8 mouse cellular contexts compared by ENCODE assay signal in genomic region chr16:10088461-10089353, GRCm38 (mm10).
DNase-seq lines count a peak whose midpoint lies in the region; ATAC-seq and TF ChIP-seq lines count a peak whose summit lies in the region.

No protein-coding gene starts in this region.

- H3K27ac ChIP-seq in heart, adult 2 months: no peak overlapping the region
- H3K27ac ChIP-seq in heart, embryonic 11.5 days (ENCODE audit: low read depth, low read length): no peak overlapping the region

- H3K9me3 ChIP-seq in heart, embryonic 11.5 days (replicated peaks; ENCODE audit: control insufficient read depth, low read length): no peaks in the 10 kb centered on the region
- H3K9me3 ChIP-seq in E14TG2a.4 (ENCODE audit: low read length): no peaks in the 10 kb centered on the region

- no peaks in the 10 kb centered on the region for H3K79me2 ChIP-seq in heart, adult 2 months (replicated peaks; ENCODE audit: control insufficient read depth, insufficient read depth, low read length)

- DNase-seq in heart, adult 2 months: no peak
- peak; percentile 22 for DNase-seq in cerebellum, adult 8-10 months
- peak; percentile 4 to 9 for DNase-seq in heart, postnatal 36 days
- DNase-seq in left cerebral cortex, postnatal 25 days (ENCODE audit: low spot score in 2 of 2): peak; percentile 55 to 63
- peak; percentile 22 for DNase-seq in right cerebral cortex, postnatal 4 days

- H3K36me3 ChIP-seq in heart, adult 2 months (ENCODE audit: control insufficient read depth, insufficient read depth, low read length): no peaks in the 10 kb centered on the region
- no peaks in the 10 kb centered on the region for H3K36me3 ChIP-seq in heart, embryonic 11.5 days (ENCODE audit: control insufficient read depth, insufficient read depth, low read length)
- no peaks in the 10 kb centered on the region for H3K36me3 ChIP-seq in E14TG2a.4 (ENCODE audit: insufficient read depth, low read length)

- H3K4me2 ChIP-seq in heart, embryonic 11.5 days: no peak overlapping the region

- no peak overlapping the region for H3K9ac ChIP-seq in heart, adult 2 months (ENCODE audit: low read depth, low read length)
- H3K9ac ChIP-seq in heart, embryonic 11.5 days (ENCODE audit: low read depth, low read length): no peak overlapping the region

- TF ChIP-seq EP300 in heart, adult 2 months (IDR thresholded peaks at IDR 0.05; ENCODE audit: insufficient read depth, low read depth, low read length): no peak

- no peak overlapping the region for H3K4me3 ChIP-seq in heart, adult 2 months
- no peak overlapping the region for H3K4me3 ChIP-seq in heart, embryonic 11.5 days (ENCODE audit: low read depth, low read length)
- H3K4me3 ChIP-seq in E14TG2a.4 (replicated peaks; ENCODE audit: low read length): no peak overlapping the region

- no peak for ATAC-seq in heart, embryonic 11.5 days (replicated peaks; ENCODE audit: insufficient number of reproducible peaks, low FRiP score, low TSS enrichment)
- no peak for ATAC-seq in granulocyte monocyte progenitor cell, adult 5-6 weeks (replicated peaks; ENCODE audit: poor library complexity, severe bottlenecking)

- H3K4me1 ChIP-seq in heart, adult 2 months (ENCODE audit: control insufficient read depth, insufficient read depth, low read length): no peaks in the 10 kb centered on the region
- H3K4me1 ChIP-seq in heart, embryonic 11.5 days (ENCODE audit: control insufficient read depth, insufficient read depth, low read length): no peaks in the 10 kb centered on the region
- peaks cover 5% of the 10 kb centered on the region; the same call in 1 of the 2 replicates for H3K4me1 ChIP-seq in E14TG2a.4 (replicated peaks; ENCODE audit: low read depth, low read length)

- 52% methylated on average over 18 of the region's 18 CpGs for WGBS in heart, adult 2 months
- 49% methylated on average over 18 of the region's 18 CpGs for WGBS in heart, embryonic 11.5 days (ENCODE audit: insufficient replicate concordance)

- peak; percentile 70 for TF ChIP-seq CTCF in heart, adult 2 months (IDR thresholded peaks at IDR 0.05)
- TF ChIP-seq CTCF in E14TG2a.4 (conservative IDR thresholded peaks at IDR 0.05; ENCODE audit: low read length): peak; percentile 65

- TF ChIP-seq POLR2A in heart, adult 2 months (IDR thresholded peaks at IDR 0.05; ENCODE audit: insufficient read depth, low read depth, low read length): no peak

- H3K27me3 ChIP-seq in heart, adult 2 months (ENCODE audit: control insufficient read depth, insufficient read depth, low read length): no peaks in the 10 kb centered on the region
- H3K27me3 ChIP-seq in heart, embryonic 11.5 days (ENCODE audit: control insufficient read depth, insufficient read depth, low read length): no peaks in the 10 kb centered on the region
- H3K27me3 ChIP-seq in E14TG2a.4 (ENCODE audit: insufficient read depth, low read length): no peaks in the 10 kb centered on the region

- intact Hi-C loops in heart, adult 2 months (cut with DNase I): loop anchor here (10.0 kb wide), 2 partner anchors 306 to 436 kb away; partner anchors contain the start of gene Tekt5
- intact Hi-C loops in heart, postnatal 36 days (cut with DNase I): loop anchor here (2.0 to 10.0 kb wide), 3 partner anchors 166 to 432 kb away; partner anchors contain the start of gene Tekt5
- intact Hi-C loops in left cerebral cortex, postnatal 25 days (cut with DNase I): loop anchor here (5.0 kb wide), 3 partner anchors 189 to 434 kb away; partner anchors contain the start of gene Tekt5

Comparison
In these comparisons a context has a peak if more than half of its experiments do, and no peak if none do; other contexts are left out.
1. DNase-seq: peak in cerebellum, adult 8-10 months (single experiment), heart, postnatal 36 days (2 of 2), left cerebral cortex, postnatal 25 days (2 of 2) and right cerebral cortex, postnatal 4 days (single experiment); none in heart, adult 2 months (0 of 2).